13 mouse cellular contexts compared by ENCODE assay signal in the genomic region with DNA sequence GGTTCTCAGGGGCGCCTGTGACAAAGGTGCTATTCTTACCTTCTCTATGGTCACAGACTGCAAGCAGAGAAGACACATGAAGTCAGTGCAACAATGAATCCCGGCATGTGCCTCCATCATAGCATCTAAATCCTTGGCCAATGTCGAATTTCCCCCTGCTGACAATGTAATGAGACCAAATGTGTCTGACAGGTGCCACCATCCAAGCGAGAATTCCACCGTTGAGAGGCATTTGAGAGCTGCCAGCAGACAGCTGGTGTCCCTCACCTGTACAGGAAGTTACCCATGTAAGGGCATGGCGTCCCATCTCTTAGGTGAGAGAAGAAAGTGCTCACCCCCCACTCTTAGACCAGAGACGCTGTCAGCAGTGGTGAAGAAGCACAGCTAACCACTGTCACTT.
"Had no signal": no experiment of that assay in that cellular context is flagged by ENCODE, and none has a peak within 500 bp of the region (broad histone marks: within the 10 kb centered on the region; RNA-seq: fewer than 3 reads in every experiment).

No protein-coding gene starts in this region.

- H3K9ac ChIP-seq: limb, embryonic 15.5 days; liver, embryonic 12.5 days; lung, embryonic 14.5 days; midbrain, embryonic 13.5 days; neural tube, embryonic 12.5 days; stomach, embryonic 15.5 days had no signal

- H3K4me1 ChIP-seq: stomach, embryonic 15.5 days had no signal

- ATAC-seq: liver, embryonic 12.5 days; midbrain, embryonic 13.5 days had no signal

- H3K4me2 ChIP-seq: limb, embryonic 15.5 days; liver, embryonic 12.5 days; lung, embryonic 14.5 days; midbrain, embryonic 13.5 days; neural tube, embryonic 12.5 days; stomach, embryonic 15.5 days had no signal

- H3K27me3 ChIP-seq: neural tube, embryonic 12.5 days; stomach, embryonic 15.5 days had no signal

- DNase-seq: kidney, postnatal 10 days; kidney, postnatal 4 days; lung, embryonic 14.5 days; lung, postnatal 10 days; retina, postnatal 1 day; right cerebral cortex, postnatal 4 days; thymus, postnatal 36 days had no signal

- H3K36me3 ChIP-seq: limb, embryonic 15.5 days; stomach, embryonic 15.5 days had no signal

- H3K4me3 ChIP-seq: layer of hippocampus, adult 2 months; limb, embryonic 15.5 days; liver, embryonic 12.5 days; midbrain, embryonic 13.5 days; neural tube, embryonic 12.5 days; stomach, embryonic 15.5 days had no signal

- H3K9me3 ChIP-seq: limb, embryonic 15.5 days; liver, embryonic 12.5 days; midbrain, embryonic 13.5 days; neural tube, embryonic 12.5 days; stomach, embryonic 15.5 days had no signal

- H3K27ac ChIP-seq: layer of hippocampus, adult 2 months; limb, embryonic 15.5 days; liver, embryonic 12.5 days; midbrain, embryonic 13.5 days; neural tube, embryonic 12.5 days; stomach, embryonic 15.5 days had no signal
